Mouse (Mus musculus): ENCODE results near the gene Sufu.

Gene Sufu

DNA sequence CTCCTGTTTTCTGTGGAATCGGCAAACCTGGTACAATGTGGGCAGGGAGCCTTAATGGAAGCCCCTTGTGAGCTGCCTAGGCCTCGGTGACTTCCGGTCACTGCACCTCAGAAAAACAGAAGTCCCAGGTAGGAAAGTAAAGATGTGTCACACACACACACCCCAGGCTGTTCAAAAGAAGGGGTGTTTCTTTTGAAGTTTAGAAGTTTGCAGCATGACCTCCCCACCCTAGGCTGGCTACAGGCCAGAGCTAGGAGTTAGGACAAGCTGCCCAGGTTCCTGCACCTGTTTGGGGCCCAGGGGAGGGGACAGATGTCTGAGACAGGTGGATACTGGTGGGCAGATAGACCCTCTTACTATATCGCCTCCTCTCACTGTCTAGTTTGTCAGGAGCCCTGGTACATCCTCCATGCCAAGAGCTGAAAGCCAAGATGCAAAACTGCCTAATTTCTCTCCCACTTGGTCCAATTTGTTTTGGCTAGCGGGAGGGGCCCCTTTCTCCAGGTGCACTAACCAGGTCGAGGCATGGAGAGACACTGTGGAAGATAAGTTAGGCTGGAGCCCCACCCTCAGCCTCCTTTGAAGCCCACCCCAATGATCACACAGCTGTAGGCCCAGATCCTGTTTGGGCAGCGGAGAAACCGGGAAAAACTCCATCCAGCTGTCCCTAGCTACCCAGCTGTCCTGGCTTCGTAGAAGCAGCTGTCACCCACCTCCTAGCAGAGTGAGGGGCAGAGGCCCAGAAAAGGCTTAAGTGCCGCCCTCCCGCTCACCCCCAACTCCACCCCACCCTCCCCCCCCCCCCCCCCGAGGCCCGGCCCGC lies 121.0 kb downstream of the Sufu start:
- DNase-seq = no peak

DNA sequence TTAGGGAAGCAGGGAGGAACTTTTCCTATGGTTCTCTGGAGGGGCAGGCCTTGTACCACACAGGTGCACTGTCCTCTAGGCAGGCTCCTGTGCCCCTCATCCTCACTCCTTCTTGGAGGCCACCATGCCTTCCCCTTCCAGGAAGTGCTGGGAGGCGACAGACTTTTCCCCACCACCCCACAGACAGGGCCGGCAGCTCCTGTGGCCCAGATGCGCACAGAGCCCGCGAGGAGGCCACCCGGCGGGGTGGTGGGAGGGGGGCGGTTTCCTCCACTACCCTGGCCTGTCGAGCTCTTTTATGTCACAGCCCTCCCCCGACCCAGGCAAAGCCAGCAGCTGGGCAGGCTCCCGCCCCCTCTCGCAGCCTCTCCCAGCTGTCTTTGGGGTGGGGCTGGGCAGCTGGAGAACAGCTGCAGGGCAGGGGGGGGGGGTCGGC lies 121.7 kb downstream of the Sufu start:
- peak; percentile 60 for DNase-seq

DNA sequence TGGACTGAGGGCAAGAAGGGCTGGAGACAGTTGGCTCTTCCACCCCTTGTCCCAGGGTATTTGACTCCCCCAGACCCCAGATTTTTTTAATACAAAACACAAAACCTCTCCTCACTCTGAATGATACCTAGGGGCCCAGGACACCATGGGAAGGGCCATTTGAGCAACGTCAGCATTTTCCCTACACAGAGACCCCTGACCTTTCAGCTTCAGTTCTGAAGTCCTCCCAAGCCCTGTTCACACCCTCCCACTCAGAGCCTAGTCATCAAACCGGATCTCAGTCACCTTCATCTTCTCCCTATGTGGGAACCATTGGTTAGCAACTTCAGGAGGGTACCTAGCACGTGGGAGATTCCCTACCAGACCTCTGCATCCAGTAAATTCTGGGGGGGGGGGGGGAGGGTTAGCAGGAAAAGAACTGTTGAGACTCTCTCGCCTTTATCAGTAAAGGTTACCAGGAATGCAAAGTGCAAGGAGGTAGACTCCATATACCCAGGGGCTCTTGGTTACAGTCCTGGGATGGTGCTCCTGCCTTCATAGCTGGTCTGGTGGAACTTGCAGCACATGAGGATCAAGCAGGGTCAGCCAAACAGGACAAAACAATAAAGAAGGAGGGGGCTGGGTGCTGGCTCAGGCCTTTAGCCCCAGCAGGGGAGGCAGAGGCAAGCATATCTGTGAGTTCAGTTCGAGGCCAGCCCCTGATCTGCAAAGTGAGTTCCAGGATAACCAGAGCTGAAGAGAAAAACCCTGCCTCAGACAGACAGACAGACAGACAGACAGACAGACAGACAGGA lies 122.3 kb downstream of the Sufu start:
- DNase-seq = no peak

DNA sequence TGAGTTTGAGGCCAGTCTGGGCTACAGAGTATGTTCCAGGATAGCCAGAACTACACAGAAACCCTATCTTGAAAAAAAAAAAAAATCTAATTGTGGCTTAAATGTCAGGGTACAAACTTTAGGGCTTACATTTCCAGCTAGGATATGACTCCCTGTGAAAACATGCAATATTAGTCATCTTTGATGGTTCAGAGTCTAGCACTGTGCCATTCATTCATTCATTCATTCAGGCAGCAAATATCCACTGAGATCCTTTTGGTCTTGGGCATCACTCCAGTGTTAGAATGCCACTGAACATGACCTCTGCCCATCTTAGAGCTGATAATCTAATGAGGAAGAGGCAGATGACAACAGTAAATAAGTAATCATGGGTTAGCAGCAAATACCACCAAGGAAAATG lies 125.0 kb downstream of the Sufu start:
- DNase-seq = no peak

DNA sequence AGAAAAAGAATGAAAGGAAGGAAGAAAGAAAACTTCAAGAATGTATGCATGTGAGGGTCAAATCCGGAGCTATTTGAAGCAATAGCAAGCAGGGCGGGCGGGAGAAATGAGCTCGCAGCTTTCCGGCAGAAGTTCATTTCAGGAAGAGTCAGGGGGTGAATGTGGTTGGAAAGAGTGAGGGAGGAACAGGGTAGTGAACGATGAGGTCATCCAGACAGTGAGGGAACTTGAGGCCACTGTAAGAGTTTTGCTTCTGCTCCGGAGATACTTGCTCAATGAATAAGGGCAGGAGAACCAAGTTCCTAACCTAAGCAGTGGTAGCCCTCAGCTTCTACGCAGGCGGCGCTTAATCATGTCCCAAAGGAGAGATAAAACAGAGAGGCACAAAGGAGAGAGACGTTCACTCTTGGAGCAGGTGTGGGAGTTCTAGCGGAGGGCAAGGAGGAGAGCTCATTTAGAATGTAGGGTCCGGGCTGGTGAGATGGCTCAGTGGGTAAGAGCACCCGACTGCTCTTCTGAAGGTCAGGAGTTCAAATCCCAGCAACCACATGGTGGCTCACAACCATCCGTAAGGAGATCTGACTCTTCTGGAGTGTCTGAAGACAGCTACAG lies 125.8 kb downstream of the Sufu start:
- DNase-seq = no peak

DNA sequence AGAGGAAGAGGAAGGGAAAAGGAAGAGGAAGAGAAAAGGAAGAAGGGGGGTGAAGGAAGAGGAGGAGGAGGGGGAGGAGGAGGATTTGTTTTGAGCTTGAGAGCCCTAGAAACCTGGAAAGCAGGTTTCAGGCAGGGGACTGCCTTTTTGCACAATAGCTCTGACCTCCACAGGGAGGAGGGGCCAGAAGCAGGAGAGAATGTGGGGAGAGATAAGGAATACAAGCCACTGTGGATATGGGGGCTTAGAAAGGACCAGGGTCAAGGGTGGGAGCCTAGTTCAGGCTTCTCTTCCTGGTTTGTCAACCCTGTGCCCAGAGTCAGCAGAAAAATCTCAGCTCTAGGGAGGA lies 126.4 kb downstream of the Sufu start:
- DNase-seq = no peak

DNA sequence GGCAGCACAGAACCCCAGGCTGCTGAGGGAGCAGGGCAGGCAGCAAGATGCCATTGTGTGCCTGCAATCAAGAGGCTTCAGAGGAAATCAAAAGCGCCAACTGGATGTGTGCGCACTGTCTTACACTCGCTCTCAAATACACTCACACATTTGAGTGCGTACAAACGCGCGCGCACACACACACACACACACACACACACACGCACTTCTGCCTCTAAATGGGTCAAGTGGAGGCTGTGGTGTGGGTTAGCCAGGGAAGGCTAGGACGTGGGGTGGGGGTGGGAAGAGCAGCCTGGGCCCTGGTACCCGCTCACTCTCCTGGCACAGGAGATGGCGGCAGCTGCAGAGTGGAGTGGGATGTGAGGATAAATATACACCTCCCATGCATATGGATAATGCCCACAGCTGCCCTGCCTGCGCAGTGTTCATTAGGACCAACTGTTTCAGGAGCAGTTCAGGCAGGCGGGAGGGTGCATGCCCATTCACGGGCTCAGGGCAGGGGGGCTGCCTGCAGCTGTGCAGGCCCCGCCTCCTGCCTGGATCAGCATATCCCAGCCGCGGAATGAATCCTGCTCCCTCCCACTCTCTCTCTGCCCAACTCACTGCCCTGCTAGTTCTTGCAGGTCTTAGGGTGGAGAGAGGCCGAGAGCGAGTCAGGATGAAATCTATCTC lies 126.9 kb downstream of the Sufu start:
- DNase-seq = peak; percentile 62

DNA sequence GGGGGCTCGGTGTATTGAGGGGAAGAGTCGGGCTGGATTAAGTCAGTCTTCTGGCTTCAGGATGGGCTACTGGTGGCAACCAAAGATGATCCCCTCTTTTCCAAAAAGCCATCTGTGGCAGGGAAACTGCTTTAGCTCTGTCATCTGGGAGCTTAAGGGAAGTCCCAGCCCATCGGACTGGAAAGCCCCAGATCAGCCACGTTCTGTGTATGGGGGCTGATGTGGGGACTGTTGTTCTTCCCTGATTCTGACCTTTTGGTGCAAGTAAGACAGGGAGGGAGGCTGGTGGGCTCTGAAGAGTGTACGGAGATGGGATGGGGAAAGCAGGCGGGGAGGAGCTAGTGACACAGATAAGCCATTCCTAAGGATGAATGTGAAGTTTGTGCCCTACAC lies 127.5 kb downstream of the Sufu start:
- no peak for DNase-seq

DNA sequence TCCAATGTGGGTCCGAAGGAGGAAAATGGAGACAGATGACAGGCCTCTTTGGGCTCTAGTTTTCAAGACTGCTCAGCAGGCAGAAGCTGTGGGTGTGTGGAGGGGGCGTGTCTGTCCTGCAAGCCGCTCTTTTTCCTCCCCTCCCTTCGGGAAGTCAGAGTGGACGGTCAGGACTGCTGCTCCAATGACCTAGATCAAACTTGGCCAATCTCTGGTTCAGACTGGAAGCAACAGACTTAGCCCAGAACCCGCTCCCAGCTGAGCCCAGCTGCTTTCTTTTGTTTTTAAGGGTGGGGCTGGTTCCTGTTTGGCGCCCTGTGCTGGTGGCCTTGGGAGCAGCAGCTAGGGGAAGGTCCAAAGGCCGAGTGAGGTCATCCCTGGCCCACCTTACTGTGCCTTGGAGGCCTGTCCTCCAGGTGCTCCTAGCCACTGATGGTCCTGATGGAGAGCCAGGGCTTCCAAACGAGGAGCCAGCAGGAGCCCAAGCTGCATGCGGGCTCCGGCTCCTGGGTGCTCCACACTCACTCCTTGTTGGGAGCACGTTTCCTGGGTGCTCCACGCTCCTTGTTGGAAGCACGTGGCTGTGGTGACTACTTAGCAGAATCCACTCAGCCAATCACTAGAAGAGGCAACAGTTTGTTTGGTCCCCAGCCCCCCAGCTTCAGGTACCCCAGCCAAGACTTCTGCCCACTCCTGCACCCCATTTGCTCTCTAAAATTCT lies 128.1 kb downstream of the Sufu start:
- DNase-seq = no peak

DNA sequence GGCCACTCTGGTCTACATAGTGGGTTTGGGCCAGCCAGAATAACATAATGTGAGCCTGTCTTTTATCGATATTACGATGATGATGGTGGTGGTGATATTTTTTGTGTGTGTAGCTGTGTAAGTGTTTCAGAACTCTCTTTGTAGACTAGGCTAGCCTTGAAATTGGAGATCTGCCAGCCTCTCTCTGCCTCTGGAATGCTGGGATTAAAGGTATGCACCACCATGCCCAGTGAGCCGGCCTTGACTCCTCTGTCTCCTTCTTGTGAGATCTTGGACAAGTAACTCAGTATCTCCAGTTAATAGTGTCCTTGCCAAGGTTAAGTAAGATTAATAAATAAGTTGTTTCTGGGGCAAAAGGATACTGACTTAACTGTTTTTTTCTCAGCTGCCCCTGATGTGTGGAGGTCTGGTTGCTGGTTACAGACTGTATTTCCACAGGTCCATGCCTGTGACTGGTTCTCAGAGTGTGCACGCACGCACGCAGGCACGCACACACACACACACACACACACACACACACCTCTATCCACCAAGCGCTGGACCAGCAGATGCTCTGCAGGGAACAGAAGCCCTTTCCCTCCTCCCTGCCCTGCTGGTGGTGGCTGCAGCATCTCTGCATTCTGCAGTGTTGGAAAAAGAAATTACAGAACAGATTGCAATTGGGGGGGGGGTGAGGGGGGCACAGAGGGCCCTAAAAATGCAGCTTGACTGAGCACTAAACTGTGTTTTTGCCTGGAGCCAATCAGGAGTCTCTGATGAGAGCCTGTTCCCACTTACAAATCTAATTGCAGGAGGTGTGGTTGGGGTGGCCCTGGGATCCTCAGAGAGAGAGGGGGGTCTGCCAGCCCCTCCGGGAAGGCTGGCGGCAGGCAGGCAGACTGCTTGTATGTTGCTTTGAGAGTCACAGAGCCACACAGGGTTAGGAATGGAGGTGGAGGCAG lies 129.3 kb downstream of the Sufu start:
- no peak for DNase-seq

DNA sequence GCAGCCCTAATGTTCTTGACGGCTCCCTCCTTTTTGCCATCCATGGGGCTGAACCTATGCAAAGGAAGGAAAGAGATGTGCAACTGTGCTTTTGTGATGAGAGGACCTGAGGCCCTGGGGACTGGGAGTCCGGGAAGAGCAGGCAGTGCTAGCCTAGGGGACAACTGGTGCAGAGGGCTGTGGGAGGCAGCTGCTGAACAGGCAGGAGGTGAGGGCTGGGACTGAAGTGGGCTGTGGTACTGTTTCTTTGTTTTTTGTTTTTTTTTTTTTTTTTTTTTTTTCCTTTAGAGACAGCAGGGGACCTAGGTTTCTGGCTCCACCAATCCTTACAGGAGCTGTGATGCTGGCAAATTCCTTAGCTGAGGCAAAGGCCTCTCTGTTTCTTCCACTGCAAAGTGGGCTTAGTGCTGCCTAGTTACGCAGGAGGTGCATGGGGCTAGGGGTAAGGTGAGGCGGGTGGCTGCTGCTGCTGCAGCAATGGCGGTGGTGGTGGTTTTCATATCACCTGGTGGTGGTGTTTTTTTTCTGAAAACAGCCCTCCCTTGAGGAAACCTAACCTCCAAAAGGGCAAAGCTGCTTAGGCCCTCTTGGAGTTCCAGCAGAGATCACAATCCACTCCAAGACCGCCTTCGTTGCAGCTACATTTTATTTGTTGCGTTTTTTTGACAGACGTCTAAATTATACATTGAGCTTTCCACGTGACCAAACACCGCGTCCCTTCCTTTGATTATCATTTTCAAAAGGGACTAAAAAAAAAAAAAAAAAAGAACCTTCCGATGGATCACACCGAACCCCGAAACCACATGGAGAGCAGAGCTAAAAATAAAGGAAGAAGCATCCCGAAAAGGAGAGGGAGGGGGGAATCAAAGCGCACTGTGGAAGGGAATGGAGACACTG lies 131.2 kb downstream of the Sufu start:
- no peak for DNase-seq

DNA sequence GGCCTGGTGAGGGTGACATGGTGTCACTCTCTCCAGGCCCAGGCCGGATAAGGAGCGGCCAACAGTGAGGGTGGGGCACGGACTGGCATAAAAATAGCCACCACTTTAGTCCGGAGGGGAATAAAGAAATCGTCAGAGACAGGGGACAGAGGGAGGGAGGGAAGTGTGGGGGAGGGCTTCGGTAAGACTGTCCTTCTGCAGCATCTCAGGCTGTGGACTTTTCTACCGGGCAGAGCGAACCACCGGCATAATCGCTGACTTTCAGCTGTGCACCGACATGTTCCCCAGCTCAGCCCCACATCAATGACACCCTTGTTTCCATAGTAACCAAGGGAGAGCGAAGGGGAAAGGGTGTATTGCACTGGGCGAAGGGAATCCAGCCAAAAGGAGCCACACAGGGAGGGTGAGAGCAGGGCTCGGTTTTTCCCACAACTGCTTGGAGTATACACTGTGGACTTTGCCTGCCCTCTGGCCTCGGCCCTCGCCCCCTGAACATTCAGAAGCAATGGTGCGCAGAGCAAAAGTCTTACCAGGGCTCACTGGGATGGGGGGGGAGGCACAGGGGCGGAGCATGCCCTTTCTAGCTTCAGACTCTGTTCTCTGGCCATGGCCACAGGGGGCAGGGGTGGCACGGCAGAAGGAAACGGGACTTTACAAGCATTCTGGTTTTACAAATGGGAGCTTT lies 132.0 kb downstream of the Sufu start:
- DNase-seq = peak; percentile 42

DNA sequence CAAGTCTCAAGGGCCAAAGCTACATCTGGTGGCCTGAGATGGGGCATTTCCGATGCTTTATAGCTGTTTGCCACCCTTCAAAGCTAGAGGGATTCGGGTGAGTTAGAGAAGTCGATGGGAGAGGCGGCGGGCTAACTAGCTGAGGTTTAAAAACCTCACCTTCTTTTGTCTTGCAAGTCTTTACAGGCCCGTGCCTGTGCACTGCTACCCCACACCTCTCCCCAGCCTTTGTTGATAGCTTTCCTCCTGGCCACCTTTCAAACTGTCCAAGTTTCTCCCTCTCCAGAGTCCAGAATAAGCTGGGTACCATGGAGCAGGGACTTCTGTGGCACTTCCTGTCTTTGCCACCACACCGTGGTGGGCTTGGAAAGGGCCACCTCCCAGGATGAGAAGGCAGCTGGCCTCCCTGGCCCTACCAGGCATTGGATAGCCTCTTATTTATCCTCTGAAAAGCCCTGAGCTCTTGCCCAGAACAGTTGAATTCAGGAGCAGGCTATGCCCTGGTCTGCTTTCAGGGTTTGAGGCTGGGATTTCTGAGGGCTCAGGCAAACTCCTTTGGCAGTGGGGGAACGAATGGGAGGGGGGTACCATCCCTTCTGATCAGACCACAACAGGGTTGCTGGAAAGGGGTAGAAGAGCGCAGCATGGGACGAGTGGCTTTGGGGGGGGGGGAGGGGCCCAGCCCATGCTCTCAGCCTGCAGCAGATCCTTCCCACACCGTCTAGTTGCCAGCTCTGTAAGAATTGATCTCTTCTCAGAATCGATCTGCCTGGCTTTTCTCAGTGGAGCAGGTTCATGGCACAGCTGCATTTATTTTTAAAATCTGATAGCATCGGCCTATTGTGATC lies 133.1 kb downstream of the Sufu start:
- no peak for DNase-seq

DNA sequence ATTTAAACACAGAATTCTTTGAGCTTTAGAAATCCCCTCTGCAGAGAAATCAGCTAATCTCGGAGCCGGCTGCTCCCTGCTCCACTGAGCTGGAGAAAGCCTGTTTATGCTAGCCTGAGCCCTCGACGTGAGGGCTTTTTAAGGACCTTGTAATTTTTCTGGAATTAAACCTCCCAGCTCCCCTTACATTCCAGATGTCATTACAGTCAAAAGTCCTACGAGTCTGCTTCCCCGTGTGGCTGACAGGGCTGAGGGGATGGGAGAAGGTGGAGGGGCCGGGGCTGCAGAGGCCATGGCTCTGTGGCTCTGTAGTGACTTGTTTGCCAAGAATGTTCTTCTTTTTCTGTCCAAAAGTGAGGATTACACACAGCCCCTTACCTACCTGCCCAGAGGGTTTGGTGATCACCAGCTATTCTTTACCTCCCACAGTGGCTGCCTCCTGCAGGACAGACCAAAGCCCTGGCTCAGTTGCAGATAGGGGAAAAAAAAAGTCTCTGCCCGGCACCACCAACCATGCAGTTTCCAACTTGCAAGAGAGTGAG lies 133.8 kb downstream of the Sufu start:
- no peak for DNase-seq

DNA sequence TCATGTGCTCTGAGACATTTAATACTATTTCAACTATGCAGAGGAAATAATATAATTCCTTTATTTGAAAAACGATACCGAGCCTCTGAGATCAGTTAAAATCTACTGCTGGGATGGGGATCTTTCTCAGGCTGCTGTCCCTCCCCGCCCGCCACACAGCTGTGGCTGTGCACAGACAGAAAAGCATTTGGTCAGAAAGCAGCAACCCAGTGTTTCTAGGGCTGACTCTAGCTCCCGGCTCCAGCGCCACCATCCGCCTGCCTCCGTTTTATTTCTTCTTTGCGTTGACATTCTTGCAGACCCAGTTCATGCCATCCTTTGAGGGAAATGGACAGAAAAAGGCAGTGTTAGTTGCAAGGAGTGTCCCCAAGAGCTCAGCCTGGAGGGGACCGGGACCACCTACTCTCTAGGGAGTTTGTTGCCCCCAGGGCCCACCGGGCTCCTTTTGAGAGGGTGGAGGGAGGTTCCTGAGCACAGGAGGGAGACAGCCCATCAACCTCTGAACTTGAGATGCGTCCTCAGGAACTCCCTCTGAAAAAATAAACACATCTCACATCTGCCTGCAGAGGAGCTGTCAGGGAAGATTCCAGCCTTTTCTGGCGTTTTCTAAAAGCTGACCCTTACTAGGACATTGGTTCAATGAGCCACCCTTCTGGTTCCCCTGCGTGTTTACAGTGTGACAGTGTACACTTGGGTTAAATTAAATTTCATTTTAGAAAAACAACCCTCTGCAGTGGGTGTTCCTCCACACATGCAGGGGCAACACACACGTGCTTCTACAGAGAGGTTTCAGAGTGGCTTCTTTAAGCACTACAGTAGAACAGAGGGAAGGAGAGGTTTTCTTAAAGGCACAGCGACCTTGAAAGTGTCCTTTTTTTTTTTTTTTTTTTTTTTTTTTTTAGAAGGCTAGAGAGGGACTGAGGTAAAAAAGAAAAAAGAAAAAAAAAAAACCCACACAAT lies 134.7 kb downstream of the Sufu start:
- no peak for DNase-seq

DNA sequence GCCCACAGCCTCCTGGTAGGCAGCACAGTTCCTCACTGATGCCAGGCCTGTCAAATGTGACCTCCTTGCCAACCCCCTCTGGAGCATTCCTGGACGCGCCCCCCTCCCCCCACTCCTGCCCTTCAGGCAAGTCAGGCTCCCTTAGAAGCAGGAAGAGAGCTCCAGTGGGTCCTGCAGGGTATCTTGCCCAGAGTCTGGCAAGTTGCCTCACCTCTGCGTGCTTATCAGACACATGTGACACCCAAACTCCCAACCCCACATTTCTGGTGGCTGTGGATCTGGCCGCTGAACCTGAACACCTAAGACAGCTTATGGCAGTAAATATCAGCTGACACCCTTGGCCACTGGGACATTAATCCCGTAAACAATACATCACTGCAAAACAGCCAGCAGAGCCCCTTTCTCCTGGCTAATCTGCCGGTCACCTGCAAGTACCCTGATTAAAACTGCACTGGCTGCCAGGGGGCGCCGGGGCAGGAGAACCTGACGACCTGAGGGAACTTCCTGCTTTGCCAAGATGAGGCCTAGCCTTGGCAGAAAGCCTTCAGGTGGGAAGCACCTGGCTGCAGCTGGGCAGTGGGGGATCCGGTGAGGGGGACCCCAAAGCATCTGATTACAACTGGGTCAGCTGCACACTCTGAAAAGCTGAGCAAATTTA lies 135.5 kb downstream of the Sufu start:
- peak; percentile 67 for DNase-seq

DNA sequence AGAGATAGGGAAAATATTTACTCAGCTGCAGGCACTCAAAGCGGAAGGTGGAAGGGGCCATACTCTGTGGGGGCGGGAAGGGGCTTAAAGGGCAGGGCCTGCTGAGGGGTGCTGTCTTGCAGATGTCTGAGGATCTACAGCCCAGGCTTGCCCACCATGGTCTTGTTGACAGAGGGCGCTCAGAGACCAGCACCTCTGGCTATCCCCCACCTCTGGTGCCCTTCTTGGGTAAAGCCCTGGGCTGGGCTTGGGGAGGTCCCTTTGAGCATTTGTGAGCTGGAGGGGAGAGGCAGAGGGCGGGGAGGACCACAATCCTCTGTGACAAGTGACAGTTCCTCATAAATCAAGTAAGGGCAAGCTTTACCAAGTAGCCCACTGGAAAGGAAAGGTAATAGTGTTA lies 136.4 kb downstream of the Sufu start:
- no peak for DNase-seq
